Mouse (Mus musculus) lung, embryonic 16.5 days (tissue): ENCODE data around the gene Sephs2. TPM values are rescaled to one million over a fixed set of nuclear protein-coding genes. Genes with fewer than 3 reads are reported as not detected.

Experiments used
- ATAC-seq: fragments of 200-750 bp; cut with Nextera tagmentation; 2 replicates; pipeline ENCODE4 v1.8.0; 2017; ENCODE audit warnings: low read depth, mild to moderate bottlenecking, moderate library complexity
- H3K27ac ChIP-seq: fragments of 300-500 bp; sonication (generic); 2 replicates; pipeline ENCODE4 v1.5.1; 2014; ENCODE audit warnings: mild to moderate bottlenecking, control low read depth, low read length
- H3K27me3 ChIP-seq: fragments of 300-500 bp; sonication (generic); 2 replicates; pipeline ENCODE4 v1.6.1; 2014; ENCODE audit warnings: low read depth, low read length, mixed read lengths; ENCODE audit not compliant: control insufficient read depth, insufficient read depth
- H3K36me3 ChIP-seq: fragments of 300-500 bp; sonication (generic); 2 replicates; pipeline ENCODE4 v1.6.1; 2014; ENCODE audit warnings: low read length; ENCODE audit not compliant: control insufficient read depth, insufficient read depth
- H3K4me1 ChIP-seq: fragments of 300-500 bp; sonication (generic); replicated peaks from 2 replicates; pipeline ENCODE4 v1.6.1; 2014; ENCODE audit warnings: low read length, mixed read lengths; ENCODE audit not compliant: control insufficient read depth, insufficient read depth
- H3K4me2 ChIP-seq: fragments of 300-500 bp; sonication (generic); 2 replicates; pipeline ENCODE4 v1.6.1; 2014; ENCODE audit warnings: low read depth, low read length, control low read depth
- H3K4me3 ChIP-seq: fragments of 300-500 bp; sonication (generic); 2 replicates; pipeline ENCODE4 v1.5.1; 2014; ENCODE audit warnings: mild to moderate bottlenecking, low read length, control low read depth
- H3K9ac ChIP-seq: fragments of 300-500 bp; sonication (generic); 2 replicates; pipeline ENCODE4 v1.6.1; 2014; ENCODE audit warnings: low read length, control low read depth
- H3K9me3 ChIP-seq: fragments of 300-500 bp; sonication (generic); 2 replicates; pipeline ENCODE4 v1.6.1; 2016; ENCODE audit warnings: low read length; ENCODE audit not compliant: control insufficient read depth
- WGBS: fragments of 180-500 bp; shearing (Covaris S2); extraction: QIAGEN DNeasy Blood & Tissue Kit; methylation state at CpG from one replicate; pipeline ENCODE4 v1.1.7; 2014; 5-methylcytosine and 5-hydroxymethylcytosine counted together
- polyA plus RNA-seq: library from polyadenylated mRNA; unstranded; fragments of >200 nt; fragmentation: Nextera tagmentation; extraction: Ambion mirVana; gene quantifications from 2 replicates; pipeline ENCODE4 v1.2.1, GENCODE M21; 2015

The Sephs2 gene
- polyA plus RNA-seq, 1 experiment from 2014 or later: 54.5 TPM

DNA sequence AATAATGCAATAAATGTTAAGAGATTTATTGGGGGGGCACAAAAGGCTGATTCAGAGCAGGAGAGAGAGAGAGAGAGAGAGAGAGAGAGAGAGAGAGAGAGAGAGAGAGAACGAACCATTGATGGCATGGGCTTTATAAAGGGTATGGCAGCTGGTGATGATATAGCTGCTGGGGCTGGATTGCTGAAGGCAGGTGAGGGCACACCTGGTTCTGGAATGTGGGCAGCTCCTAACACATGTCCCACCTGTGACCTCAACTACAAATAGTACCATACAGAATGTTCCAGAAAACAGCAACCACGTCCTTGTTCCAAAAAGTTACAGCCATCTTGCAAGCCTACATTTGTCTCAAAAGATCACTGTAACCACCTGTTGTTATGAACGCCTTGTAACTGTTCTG lies 42.5 kb downstream of the Sephs2 start:
- H3K36me3 ChIP-seq: peaks cover 16% of the 10 kb centered on the region
- H3K27ac ChIP-seq: no peak overlapping the region
- 38% methylated on average over 3 of the region's 3 CpGs for WGBS
- peak overlapping the region; percentile 97 for H3K9ac ChIP-seq
- H3K27me3 ChIP-seq: no peaks in the 10 kb centered on the region
- peak overlapping the region; percentile 98 for H3K4me3 ChIP-seq
- no peaks in the 10 kb centered on the region for H3K9me3 ChIP-seq
- no peak for ATAC-seq
- H3K4me2 ChIP-seq: peak overlapping the region; percentile 62
- H3K4me1 ChIP-seq: peaks cover 26% of the 10 kb centered on the region

DNA sequence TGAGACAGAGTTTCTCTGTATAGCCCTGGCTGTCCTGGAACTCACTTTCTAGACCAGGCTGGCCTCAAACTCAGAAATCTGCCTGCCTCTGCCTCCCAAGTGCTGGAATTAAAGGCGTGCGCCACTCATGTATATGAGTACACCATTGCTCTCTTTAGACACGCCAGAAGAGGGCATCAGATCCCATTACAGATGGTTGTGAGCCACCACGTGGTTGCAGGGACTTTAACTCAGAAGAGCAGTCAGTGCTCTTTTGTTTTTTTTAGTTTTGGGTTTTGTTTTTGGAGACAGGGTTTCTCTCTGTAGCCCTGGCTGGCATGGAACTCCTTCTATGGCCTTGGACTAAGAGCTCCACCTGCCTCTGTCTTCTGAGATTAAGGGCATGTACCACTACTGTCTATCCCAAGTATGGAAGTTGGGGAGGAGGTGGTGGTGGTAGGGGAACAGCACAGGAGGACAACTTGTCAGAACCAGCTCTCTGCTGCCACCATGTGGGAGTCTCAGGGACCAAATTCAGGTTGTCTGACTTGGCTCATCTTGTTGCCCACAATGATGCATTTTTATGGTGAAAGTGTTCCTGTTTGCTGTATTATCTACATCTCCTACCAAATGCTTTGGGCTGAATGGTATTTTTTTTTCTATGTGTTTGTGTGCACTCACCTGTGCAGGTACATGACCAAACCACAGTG lies 45.1 kb downstream of the Sephs2 start:
- WGBS: 60% methylated on average over 4 of the region's 4 CpGs
- H3K27ac ChIP-seq: no peak overlapping the region
- peaks cover 19% of the 10 kb centered on the region for H3K4me1 ChIP-seq
- peaks cover 3% of the 10 kb centered on the region; the same call in 1 of the 2 replicates for H3K36me3 ChIP-seq
- H3K27me3 ChIP-seq: no peaks in the 10 kb centered on the region
- H3K4me3 ChIP-seq: no peak overlapping the region
- no peaks in the 10 kb centered on the region for H3K9me3 ChIP-seq
- no peak overlapping the region for H3K4me2 ChIP-seq
- no peak for ATAC-seq
- no peak overlapping the region for H3K9ac ChIP-seq

DNA sequence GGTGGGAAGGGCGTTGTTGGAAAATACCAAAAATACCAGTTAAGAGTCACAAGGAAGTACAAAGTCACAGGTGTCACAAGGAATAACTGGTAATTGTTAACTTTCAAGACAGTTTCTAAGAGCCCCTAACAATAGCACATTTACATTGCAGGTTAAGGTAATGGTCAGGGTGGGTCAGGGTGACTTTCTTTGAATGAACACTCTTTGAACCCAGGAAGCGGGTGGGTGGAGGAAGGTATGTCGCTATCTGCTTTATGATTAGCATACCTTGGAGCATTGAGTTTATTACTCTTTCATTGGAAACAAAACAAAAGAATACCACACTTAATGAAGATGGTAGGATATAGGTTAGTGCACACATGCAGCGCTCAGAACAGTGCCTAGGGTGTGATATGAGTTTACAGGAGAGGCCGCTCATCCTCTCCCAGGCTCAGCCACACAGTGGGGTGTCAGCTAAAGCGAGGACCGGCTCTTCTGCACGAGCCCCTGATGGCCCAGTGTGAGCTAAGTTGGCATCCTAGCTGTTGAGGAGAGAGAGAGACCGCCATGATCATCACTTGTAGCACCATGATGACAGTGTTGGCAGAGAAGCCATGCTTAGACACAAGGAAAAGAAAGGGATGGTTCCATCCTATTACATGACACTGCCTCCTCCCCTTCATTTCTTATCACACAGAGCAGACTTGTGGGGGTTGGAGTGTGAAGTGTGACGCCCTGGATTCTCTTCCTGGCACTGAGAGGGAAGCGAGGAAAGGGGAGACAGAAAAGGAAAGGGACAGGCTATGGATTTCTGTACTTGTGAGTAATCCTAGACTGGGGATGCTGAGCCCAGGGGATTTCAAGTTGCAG lies 48.5 kb downstream of the Sephs2 start:
- 80% methylated on average over 11 of the region's 11 CpGs for WGBS

DNA sequence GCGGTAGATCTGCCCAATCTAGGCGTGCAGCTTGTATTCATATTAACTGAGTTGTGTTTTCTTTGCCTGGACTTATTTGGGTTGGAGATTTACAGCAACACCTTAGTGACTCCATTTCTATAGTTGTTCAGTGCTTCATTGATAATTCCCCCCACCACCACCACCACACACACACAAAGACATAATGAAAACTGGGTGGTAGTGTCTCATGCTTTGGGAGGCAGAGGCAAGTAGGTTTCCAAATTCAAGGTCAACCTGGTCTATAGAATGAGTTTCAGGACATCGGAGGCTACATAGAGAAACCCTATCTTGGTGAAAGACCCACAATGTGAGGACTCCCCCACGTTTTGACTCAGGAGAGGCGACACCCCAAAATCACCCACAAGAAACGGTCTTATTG lies 49.2 kb downstream of the Sephs2 start:
- Histone ChIP-seq H3K9ac (no peak overlapping the region), H3K27ac (no peak overlapping the region), H3K4me3 (no peak overlapping the region), H3K27me3 (no peaks in the 10 kb centered on the region), H3K9me3 (0 out of 2 replicates have a peak, but pooled peaks cover 3% of the 10 kb centered on the region), H3K4me1 (no peaks in the 10 kb centered on the region; the same call in 1 of the 2 replicates), H3K36me3 (peaks cover under 1% of the 10 kb centered on the region; the same call in 1 of the 2 replicates), H3K4me2 (no peak overlapping the region)
- no peak for ATAC-seq
- WGBS: 86% methylated on average over 6 of the region's 6 CpGs

More for the DNA sequence above, 48.5 kb downstream of the Sephs2 start:
- peaks cover 3% of the 10 kb centered on the region; the same call in 1 of the 2 replicates for H3K36me3 ChIP-seq
- peaks cover 5% of the 10 kb centered on the region; the same call in 1 of the 2 replicates for H3K4me1 ChIP-seq
- no peaks in the 10 kb centered on the region for H3K27me3 ChIP-seq
- 0 out of 2 replicates have a peak, but pooled peaks cover 3% of the 10 kb centered on the region for H3K9me3 ChIP-seq
- no peak overlapping the region for H3K27ac ChIP-seq
- H3K9ac ChIP-seq: no peak overlapping the region
- no peak for ATAC-seq
- H3K4me2 ChIP-seq: no peak overlapping the region
- no peak overlapping the region for H3K4me3 ChIP-seq

DNA sequence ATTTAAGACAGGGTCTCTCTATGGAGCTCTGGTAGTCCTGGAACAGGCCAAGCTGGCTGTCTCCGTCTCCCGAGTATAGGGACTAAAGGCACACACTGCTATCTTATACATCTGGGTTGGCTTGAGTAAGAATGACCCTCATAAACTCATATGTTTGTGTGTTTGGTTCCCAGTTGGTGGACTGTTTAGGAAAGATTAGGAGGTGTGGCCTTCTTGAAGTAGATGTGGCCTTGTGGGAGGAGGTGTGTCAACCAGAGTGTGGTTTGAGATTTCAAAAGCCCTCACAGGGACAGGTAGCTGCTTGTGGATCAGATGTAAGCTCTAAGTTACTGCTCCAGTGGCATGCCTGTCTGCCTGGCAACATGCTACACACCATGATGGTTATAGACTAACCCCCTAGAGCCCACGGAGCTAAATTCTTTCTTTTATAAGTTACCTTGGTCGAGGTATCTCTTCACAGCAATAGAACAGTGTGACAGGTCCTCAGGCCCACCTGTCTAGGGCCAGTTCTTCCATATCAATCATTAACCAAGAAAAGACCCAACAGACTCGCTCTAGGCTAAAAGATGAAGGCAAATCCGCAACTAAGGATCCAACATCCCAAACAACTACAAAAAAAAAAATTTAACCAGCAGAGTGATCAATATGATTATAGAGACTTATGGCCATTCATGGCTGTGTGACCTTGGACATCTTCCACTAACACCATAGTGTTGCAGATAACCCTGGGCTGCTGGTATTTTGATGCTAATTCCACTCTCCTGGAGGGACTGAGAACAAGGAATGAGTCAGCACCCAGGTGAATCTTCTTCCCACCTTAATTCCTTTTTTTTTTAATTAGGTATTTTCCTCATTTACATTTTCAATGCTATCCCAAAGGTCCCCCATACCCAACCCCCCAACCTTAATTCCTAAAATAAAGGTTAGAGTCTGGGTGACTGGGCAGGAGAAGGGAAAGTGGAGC lies 50.1 kb downstream of the Sephs2 start:
- WGBS: 73% methylated on average over 6 of the region's 6 CpGs
- H3K4me3 ChIP-seq: no peak overlapping the region
- 0 out of 2 replicates have a peak, but pooled peaks cover 3% of the 10 kb centered on the region for H3K9me3 ChIP-seq
- H3K9ac ChIP-seq: no peak overlapping the region
- ATAC-seq: no peak
- no peaks in the 10 kb centered on the region for H3K36me3 ChIP-seq
- H3K27ac ChIP-seq: no peak overlapping the region
- H3K4me2 ChIP-seq: no peak overlapping the region
- no peaks in the 10 kb centered on the region for H3K27me3 ChIP-seq
- H3K4me1 ChIP-seq: no peaks in the 10 kb centered on the region

DNA sequence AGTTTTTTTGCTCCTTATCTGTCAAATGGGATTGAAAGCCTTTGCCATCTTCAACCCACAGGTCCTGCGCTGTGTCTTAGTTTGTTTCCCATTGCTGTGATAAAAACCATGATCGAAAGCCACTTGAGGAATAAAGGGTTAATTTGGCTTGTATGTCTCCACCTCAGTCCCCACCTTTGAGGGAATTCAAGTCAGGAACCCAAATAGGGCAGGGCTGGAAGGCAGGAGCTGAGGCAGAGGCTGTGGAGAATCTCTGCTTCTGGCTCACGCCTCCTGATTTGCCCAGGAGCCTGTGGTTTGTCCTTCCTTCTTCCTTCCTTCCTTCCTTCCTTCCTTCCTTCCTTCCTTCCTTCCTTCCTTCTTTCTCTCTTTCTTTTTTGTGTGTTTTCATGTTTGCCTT lies 50.7 kb downstream of the Sephs2 start:
- Histone ChIP-seq H3K4me3 (no peak overlapping the region), H3K27me3 (no peaks in the 10 kb centered on the region), H3K36me3 (no peaks in the 10 kb centered on the region), H3K9ac (no peak overlapping the region), H3K4me2 (no peak overlapping the region), H3K9me3 (0 out of 2 replicates have a peak, but pooled peaks cover 3% of the 10 kb centered on the region), H3K27ac (no peak overlapping the region), H3K4me1 (no peaks in the 10 kb centered on the region)
- WGBS: 94% methylated on average over 3 of the region's 3 CpGs
- ATAC-seq: no peak

Other genes with a start within 250 kb of the Sephs2 start
- gene Maz, start 247.0 kb downstream of the Sephs2 start, polyA plus RNA-seq: 38.6 and 46.1 TPM in 2 replicates
- 140 and 153 TPM in 2 replicates for gene Kif22, start 231.6 kb downstream of the Sephs2 start, polyA plus RNA-seq
- gene Zg16, start 186.7 kb downstream of the Sephs2 start, polyA plus RNA-seq: 7.1 TPM in 1 of 2 replicates, not detected in the other
- 11.5 and 12.8 TPM in 2 replicates for gene AI467606, start 182.7 kb downstream of the Sephs2 start, polyA plus RNA-seq
- gene Qprt, start 151.8 kb downstream of the Sephs2 start, polyA plus RNA-seq: 0.43 and 1.2 TPM in 2 replicates
- 0.44 and 0.70 TPM in 2 replicates for gene Spn, start 136.2 kb downstream of the Sephs2 start, polyA plus RNA-seq
- 53.9 and 54.0 TPM in 2 replicates for gene Cd2bp2, start 78.0 kb downstream of the Sephs2 start, polyA plus RNA-seq
- 20.5 and 23.8 TPM in 2 replicates for gene Tbc1d10b, start 65.6 kb downstream of the Sephs2 start, polyA plus RNA-seq
- 47.4 and 105 TPM in 2 replicates for gene Mylpf, start 65.2 kb downstream of the Sephs2 start, polyA plus RNA-seq
- gene Zfp553, start 41.0 kb downstream of the Sephs2 start, polyA plus RNA-seq: 27.7 and 32.3 TPM in 2 replicates
- gene Sept1, start 40.9 kb downstream of the Sephs2 start, polyA plus RNA-seq: 23.2 and 23.4 TPM in 2 replicates
- gene Zfp771, start 29.8 kb downstream of the Sephs2 start, polyA plus RNA-seq: 36.9 and 48.7 TPM in 2 replicates
- gene Dctpp1, start 13.3 kb downstream of the Sephs2 start, polyA plus RNA-seq: 138 and 147 TPM in 2 replicates
- gene Itgal, start 22.2 kb upstream of the Sephs2 start, polyA plus RNA-seq: 2.1 and 3.1 TPM in 2 replicates
- 15.1 and 17.6 TPM in 2 replicates for gene Zfp768, start 71.5 kb upstream of the Sephs2 start, polyA plus RNA-seq
- gene Zfp747, start 102.0 kb upstream of the Sephs2 start, polyA plus RNA-seq: 8.4 and 9.9 TPM in 2 replicates
- gene 9130019O22Rik, start 113.1 kb upstream of the Sephs2 start, polyA plus RNA-seq: 7.3 and 8.0 TPM in 2 replicates
- 5.7 and 6.6 TPM in 2 replicates for gene E430018J23Rik, start 119.6 kb upstream of the Sephs2 start, polyA plus RNA-seq
- gene Zfp764, start 132.8 kb upstream of the Sephs2 start, polyA plus RNA-seq: 9.1 and 9.3 TPM in 2 replicates
- 24.9 and 25.3 TPM in 2 replicates for gene Zfp688, start 148.0 kb upstream of the Sephs2 start, polyA plus RNA-seq
- gene Zfp689, start 175.1 kb upstream of the Sephs2 start, polyA plus RNA-seq: 6.4 and 6.7 TPM in 2 replicates
- gene Prr14, start 185.6 kb upstream of the Sephs2 start, polyA plus RNA-seq: 38.6 and 43.3 TPM in 2 replicates
- 9.9 and 11.1 TPM in 2 replicates for gene Fbrs, start 205.1 kb upstream of the Sephs2 start, polyA plus RNA-seq
- 33.7 and 37.9 TPM in 2 replicates for gene Srcap, start 237.9 kb upstream of the Sephs2 start, polyA plus RNA-seq
- gene Gm42715, start 245.5 kb upstream of the Sephs2 start, polyA plus RNA-seq: 14.6 and 15.2 TPM in 2 replicates